Mouse (Mus musculus) brain, adult 2 months (tissue): ENCODE measurements around the gene Mettl7a2.
A peak's percentile ranks its signal among the peaks of the same experiment; 100 is the strongest.
"Not testable (repeated sequence)": the region's sequence is repeated elsewhere in the genome, so short reads cannot be mapped to it uniquely, and the experiment has no call there.

Experiments
- DNase-seq: peaks from one replicate; pipeline ENCODE4 v3.0.0; 2011; ENCODE audit warnings: low read depth, low spot score

Gene Mettl7a2

DNA sequence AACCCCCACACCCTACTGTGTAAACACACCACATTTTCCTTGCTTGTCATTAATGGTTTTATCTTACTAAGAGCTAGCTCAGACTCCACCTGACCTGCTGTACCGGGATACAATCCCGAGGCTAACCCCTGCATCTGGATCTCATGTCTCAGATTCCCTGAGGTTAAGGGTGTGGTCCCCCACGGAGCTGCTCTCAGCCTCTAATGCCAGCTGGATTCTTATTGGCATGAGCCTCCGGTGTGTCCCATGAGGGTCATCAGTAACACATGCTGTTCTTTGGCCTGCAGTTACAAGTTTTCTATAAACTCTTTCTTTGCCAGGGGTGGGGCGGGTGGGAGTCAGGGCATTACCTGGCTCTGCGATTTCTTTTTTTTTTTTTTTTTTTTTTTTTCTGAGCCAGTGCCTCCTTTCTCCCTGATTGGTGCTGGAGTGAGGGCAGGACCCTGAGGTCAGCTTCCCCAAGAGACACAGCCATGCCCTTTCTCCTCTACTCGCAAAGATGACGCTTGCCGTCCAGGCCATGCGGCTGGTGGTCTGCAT is at the start of gene Mettl7a2, which contains the start of gene Methig1:
Mettl7a2 (plus strand) TSS at position 490 of the 540 bp plus-strand sequence.
Methig1 (plus strand) TSS at position 439 of the 540 bp plus-strand sequence.
- DNase-seq = no peak

DNA sequence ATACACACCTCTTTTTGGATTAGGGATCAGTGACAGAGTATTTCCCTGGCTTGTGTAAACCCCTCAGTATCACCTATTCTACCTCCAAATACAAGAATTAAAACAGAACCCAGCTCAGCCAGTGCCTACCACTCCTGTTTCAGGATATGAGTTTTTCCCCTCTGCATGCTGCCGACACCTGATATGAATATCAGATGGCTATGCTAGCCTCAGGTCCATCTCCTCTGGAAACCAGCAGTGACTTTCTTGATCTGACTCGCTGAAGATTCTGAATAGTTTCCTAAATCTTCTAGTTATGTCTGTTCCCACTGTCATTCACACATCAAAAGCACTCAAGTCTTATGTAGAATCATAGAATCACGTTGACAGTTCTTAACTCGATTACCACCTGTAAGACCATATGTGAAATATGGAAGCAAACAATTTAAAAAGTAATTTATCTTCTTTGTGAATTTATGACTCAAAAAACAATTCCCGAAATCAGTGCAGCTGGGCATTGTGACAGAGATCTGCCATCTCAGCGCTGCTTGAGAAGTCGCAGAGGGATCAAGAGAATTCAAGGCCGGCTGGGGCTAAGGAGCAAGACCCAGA is 49.5 kb upstream of the Mettl7a2 start:
- no peak for DNase-seq

DNA sequence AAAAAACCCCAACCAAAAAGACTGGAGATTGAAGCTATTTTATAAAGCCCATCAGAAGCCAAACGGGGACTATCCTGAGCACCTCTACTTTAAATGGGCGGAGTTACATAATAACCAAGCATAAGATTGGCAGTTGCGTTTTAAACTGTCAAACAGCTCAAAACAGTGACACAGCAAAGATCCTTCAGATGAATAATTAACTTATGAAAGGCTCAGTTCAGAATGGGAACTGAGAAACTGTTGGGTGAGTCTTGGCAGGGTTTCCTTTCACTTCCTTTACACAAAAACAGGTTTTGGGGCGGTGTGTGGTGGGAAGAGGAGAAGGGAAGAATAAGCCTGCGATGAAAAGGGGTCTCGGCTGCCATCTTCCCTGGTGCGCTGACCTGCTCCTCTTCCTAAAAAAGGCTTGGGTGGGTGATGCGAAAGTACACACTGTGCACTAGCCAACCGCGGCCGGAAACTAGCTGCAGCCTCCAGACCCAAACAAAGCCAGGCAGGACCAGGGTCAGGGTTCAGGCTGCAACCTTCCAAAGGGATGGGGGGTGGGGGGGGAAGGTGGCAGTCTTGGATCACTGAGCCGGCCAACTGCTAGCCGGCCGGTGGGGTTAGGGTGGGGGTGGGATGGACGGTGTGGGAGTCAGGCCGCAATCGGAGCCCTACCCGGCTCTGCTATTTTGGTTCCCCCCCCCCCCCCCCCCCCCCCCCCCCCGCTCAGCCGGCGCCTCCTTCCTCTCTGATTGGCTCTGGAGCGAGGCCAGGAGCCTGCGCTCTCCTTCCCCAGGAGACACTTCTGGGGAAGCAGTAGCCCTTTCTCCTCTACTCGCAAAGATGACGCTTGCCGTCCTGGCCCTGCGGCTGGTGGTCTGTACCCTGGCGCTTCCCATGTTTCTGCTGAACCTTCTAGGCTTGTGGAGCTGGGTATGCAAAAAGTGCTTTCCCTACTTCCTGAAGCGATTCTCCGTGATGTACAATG is 48.7 kb upstream of the Mettl7a2 start, which contains the start of gene Mettl7a1:
Mettl7a1 (plus strand) TSS at position 122 of the 973 bp plus-strand sequence.
- peak; percentile 96 for DNase-seq

DNA sequence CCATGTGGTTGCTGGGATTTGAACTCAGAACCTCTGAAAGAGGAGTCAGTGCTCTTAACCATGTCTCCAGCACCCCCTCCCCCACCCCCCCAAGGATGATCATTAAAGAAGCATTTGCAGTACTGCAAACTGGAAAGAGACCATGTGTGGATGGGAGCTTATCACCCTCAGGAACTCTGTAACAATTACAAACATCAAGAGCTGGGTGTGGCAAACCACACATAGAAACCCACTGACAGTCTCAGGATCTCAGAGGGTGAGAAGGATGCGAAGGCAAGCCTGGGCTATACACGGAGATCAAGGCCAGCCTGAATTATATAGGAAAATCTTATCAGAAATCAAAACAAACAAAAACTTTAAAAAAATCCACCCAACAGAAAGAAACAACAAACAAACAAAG is 46.8 kb upstream of the Mettl7a2 start:
- no peak for DNase-seq

DNA sequence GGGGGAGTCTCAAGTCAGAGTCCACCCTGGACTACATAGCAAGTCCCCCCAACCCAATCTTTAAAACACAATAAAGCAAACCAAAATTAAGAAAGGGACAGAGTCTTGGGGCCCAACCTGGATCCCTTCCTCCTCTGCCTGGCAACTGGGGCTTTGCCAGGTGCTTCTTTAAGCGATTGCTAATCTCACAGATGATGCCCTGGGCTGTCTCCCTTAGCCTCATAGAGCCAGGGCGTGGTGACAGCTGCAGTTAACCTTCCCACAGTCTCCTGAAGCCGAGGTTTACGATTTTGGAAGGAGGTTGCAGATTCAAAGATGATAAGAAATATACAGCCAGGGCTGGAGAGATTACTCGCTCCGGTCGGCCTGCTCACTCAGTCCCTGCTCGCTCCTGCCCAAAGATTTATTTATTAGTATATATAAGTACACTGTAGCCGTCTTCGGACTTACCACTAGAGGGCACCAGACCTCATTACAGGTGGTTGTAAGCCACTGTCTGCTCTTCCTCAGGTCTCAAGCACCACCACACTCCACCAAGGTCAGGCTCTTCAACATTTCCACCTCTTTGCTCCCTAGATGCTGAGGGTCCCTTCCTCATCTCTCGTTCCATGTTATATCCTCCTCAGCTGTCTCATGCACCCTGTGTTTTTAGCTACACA is 45.4 kb upstream of the Mettl7a2 start:
- DNase-seq = peak; percentile 90

DNA sequence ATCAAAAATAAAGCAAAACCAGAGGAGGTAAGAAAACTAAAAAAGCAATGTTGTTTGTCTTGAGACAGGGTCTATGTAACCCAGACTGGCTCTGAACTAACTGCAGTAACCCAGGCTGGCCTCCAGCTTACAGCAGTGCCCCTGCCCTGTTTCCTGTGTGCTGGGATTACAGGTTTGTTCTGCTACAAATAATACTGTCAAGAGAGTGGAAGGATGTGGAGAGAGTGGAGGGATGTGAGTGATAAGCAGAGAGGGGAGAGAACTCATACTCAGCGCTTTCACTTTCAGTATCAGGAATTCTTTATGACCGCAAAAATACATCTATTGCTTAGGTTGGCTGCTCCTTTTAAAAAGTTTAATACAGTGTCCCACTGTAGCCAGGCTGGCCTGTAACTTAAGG is 40.7 kb upstream of the Mettl7a2 start:
- no peak for DNase-seq

DNA sequence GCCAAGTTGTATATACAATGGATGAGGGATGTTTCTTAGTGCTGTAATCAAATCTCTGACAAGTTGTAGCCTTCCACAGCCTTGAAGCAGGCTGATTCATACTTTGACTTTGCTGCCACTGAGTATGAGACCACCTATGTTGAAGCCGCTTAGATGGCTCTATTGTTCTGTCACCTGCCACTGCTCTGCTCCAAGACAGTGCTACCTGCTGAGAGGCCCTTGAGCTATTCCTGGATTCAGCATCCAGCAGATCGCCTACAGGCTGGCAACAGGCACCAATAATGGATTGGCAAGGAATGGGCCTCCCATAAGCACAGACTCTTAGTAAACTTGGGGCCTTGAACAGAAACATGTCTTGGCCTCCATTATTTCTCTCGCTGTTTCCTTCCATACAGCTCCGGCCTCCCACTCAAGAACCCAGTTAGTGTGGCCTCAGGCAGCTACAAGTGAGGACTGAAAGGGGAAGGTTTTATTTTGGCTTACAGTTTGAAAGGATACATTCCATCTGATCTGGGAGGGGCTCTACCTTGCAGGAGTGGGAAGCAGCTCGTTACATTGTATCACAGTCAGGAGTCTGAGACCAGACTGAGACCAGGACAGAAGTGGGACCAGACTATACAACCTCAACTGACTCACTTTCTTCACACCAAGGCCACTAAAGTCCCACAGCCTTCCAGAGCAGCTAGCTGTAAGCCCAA is 38.4 kb upstream of the Mettl7a2 start:
- no peak for DNase-seq

DNA sequence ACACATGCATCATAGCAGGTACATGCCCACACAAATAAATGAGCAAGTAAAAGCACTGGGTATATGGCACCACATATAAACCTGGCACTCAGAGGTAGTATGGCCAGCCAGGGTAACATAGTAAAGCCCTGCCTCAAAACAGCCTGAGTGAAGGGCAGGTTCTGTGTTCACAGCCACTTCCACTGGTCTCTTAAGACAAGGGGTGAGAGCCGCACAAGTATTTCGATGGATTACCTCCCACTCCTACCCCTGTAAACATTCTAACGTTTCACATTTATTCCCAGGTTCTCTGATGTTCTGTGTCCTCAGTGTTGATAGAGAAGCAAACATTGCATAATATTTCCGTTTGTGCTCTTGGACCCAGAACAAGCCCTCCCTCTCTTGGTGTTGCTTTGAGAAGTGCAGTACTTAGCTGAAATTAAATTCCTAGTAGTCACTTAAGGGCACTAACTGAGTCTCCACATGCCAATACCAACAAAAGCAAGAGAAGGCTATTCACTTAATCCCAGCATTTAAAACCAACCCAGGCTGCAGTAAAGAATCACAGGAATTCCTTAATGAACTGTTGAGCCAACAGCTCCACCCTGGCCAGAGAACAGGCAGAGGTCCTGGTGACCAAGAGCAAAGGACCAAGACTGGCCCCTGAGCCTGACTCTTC is 34.9 kb upstream of the Mettl7a2 start:
- DNase-seq = not testable (repeated sequence)

DNA sequence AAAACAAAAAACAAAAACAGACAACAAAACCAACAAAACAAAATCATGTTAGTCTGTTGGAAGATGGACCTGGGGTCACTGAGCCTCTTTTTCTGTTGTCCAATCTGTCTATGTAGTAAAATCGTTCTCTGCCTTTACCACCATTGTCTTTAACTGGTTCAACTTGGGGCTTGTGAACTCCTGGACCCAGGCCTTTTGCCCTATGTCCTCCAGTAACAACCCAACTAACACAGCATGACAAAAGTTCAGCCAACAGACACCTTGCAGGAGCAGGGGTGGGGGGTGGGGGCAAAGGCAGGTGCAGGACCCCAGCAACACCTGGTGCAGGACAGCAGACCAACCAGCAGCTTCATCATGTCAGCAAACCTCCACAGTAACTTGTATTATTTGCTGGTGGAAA is 33.1 kb upstream of the Mettl7a2 start:
- no peak for DNase-seq

DNA sequence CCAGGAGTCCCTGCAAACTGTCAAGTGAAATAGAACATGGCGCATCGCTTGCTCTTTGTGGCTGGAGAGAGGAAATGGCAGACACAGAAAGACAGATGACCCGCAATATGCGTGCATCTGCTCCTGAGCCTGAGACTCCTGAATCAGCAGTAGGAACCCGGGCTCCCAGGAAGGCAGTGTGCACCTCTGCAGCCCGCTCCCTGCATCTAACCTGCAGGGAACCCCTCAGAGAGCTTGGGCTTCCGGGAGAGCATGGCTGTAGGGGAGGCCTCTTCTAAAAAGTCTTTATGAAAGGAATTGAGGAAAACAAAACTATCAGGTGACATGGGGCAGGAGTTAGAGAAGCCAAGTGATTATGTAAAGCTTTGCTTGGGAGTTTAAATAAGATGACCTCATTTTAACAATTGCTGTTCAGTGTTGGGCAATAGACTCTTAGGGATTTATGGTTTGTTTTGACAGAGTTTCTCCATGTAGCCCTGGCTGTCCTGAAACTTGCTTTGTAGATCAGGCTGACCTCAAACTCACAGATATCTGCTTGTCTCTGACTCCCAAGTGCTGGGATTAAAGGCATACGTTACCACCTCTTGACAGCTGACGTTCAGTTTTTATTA is 32.6 kb upstream of the Mettl7a2 start:
- no peak for DNase-seq

DNA sequence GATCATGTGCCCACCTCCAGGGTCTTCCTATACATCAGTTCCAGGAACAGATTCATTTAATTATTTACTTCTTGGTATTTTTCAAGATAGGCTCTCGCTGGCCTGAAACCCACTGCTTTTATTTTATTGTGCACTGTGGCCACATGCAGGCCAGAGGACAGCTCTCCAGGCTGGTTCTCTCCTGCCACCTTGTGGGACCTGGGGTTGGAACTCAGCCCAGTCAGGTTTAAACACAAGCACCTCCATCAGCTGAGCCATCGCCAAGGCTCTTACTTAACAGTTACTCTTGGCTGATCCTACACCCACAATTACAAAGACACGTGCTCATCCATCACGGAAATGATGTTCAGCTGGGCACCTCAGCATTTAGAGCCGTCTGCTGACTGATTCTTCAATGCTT is 31.9 kb upstream of the Mettl7a2 start:
- peak; percentile 85 for DNase-seq

DNA sequence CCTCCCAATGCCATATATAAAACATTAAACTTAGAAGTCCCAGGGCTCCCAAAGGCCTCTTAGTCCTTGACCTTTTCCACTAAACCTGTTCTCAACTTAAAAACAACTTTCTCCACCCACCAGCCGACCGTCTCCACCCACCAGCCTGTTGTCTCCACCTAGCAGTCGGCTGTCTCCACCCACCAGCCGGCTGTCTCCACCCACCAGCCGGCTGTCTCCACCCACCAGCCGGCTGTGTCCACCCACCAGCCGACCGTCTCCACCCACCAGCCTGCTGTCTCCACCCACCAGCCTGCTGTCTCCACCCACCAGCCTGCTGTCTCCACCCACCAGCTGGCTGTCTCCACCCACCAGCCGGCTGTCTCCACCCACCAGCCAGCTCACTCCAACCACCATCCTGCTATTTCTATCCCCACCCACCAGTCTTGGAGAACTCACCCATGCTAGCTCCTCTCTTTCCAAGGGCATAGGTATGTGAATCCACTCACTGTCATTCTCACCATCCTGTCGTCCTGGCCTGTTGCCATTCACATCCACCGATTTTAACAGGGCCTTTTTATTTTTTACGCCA is 28.9 kb upstream of the Mettl7a2 start:
- peak; percentile 60 for DNase-seq

DNA sequence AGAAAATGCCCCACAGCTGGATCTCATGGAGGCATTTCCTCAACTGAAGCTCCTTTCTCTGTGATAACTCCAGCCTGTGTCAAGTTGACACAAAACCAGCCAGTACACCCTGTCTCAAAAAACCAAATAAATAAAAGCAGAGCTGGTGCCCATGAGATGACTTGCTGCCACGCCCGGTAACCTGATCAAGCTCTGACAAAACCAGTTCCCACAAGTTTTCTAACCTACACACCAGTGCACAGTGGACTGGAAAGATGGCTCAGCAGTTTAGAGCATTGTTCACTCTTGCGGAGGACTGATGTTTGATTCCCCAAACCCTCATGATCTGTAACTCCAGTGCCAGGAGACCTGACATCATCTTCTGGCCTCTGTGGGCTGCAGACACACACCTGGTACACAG is 27.8 kb upstream of the Mettl7a2 start:
- no peak for DNase-seq

DNA sequence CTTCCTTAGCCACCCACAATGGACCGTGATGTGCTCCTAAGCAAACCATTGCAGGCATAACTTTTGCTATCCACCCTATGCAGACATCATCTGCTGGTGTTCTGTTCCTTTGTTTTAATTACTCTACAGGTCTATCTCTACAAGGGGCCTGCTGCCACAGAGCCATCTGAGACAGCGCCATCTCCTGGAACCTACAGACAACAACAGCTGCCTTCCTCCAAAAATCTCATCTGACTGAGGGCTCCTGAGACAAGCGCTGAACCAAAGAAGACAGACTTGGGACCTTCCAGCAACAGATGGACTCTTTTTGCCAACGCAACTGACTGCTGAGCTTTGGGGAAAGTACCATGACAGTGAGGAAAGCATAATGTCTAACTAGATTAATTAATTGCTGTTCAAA is 24.9 kb upstream of the Mettl7a2 start:
- DNase-seq = not testable (repeated sequence)

DNA sequence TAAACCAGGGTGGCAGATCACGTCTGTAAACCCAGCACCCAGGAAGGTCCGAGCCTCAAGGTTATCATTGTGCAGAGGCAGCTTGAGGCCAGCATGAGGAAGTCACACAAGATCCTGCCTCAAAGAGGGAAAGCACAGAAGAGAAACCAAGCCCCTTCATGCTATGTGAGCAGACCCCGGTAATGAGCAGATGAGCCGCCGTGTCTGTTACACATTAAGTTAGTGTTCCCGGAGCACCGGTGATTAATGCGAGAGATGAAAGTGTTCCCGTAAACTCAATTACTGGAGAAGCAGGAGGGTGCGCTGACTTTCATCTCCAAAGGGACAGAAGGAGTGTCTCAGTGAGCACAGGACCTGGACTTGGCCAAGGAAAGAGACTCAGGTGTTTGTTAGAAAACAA is 23.7 kb upstream of the Mettl7a2 start:
- not testable (repeated sequence) for DNase-seq

DNA sequence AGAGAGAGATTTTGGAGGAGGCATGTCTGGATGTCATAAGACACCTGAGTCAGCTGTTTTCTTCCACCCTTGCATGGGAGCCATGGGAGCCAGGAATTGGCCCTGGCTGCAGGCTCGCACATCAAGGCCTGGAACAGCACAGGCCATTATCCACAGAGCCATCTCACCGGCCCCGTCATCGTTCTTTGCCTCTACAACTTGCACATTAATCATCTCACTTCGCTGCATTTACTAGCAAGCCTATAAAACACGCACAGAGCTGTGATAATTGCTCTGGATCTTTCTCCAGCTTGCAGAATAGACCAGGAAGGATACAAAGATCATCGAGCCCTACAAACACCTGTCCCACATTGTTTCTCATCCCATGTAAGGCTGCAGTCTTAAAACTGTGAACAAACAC is 22.3 kb upstream of the Mettl7a2 start:
- no peak for DNase-seq

DNA sequence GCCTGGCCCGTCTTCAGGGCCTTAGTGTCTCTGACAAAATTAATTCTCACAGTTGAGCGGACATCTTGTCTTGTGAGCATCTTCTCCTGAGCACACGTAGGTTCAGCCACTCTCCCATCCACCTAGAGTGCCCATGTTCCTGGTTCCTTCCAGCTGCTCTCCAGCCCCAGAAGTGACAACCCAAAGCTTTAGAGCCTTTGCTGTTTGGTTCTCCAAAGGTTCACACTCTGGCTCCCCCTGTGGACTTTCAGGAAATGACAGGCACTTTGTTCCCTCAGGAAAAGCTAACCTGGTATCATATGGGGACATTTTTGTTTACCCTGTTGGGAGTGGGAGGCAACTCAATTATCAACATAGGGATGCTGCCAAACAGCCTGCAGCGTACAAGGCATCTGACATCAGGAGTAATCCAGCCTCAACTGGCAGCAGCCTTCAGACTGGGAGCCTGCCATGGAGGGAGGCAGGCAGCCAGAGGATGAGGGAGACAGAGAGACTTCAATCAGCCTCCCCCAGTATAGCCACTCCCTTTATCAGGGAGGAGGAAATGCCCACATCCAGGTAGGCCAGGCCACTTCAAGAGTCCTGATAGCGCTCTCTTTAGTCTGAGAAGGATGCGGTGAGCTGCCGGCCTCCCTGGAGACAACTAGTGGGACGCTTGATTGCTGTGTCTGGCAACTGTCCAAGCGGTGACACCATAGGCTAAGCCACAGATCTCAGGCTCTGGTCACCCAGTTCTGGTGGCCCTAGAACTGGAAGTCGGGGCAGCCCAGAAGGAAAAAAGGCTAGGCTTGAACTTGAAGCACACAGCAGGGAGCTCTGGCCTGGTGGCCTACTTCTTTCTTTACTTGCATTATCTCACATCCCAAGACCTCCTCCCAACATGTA is 20.7 kb upstream of the Mettl7a2 start:
- DNase-seq = not testable (repeated sequence)

DNA sequence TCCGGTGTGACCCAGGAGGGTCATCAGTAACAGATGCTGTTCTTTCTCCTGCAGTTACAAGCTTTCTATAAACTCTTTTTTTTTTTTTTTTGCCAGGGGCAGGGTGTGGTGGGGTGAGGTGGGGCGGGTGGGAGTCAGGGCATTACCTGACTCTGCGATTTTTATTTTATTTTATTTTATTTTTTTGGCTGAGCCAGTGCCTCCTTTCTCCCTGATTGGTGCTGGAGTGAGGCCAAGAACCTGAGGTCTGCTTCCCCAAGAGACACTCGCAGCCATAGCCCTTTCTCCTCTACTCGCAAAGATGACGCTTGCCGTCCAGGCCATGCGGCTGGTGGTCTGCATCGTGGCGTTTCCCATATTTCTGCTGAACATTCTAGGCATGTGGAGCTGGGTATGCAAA is 18.4 kb upstream of the Mettl7a2 start, which contains the start of gene Mettl7a3:
Mettl7a3 (plus strand) TSS at position 301 of the 400 bp plus-strand sequence.
- DNase-seq = no peak

DNA sequence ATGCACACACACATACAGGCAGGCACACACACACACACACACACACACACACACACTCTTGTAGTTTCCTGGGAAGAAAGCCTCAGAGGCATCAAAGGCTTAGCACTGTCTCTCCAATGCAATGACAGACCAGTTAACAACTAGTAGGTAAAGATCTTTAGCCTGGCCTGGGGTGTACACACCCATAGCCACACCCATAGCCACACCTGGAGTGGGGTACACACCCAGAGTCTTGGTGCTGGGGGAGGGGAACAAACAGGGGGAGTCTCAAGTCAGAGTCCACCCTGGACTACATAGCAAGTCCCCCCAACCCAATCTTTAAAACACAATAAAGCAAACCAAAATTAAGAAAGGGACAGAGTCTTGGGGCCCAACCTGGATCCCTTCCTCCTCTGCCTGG is 15.7 kb upstream of the Mettl7a2 start:
- DNase-seq = not testable (repeated sequence)
